Mouse (Mus musculus) MEL (cell line): Measurements from ENCODE around the gene Sox6. TPM values are rescaled to one million over a fixed set of nuclear protein-coding genes. Genes with fewer than 3 reads are reported as not detected.

Source experiments
- DNase-seq: peaks from one replicate; pipeline ENCODE4 v3.0.0; 2011; ENCODE audit warnings: low read depth, low spot score
- H3K27ac ChIP-seq: 2 replicates; pipeline ENCODE4 v1.5.1; 2012; ENCODE audit warnings: low read depth, mild to moderate bottlenecking, control low read depth, low read length, moderate library complexity; ENCODE audit not compliant: control insufficient read depth
- H3K27me3 ChIP-seq, 2 experiments: fragments of 150-350 bp in 1 of 2; sonication (generic) in 1 of 2; 2 replicates each; pipeline ENCODE4 v1.6.1; 2012; ENCODE audit warnings: low read length in 2 of 2, mild to moderate bottlenecking in 2 of 2, improper control_type of control experiment in 1 of 2, moderate library complexity in 1 of 2; ENCODE audit not compliant: insufficient read depth in 2 of 2, control insufficient read depth in 1 of 2
- H3K36me3 ChIP-seq, 2 experiments: 2 replicates each; pipeline ENCODE4 v1.6.1; 2012 to 2014; ENCODE audit warnings: low read length in 2 of 2, improper control_type of control experiment in 1 of 2, inconsistent platforms in 1 of 2, mild to moderate bottlenecking in 1 of 2; ENCODE audit not compliant: insufficient read depth in 2 of 2, control insufficient read depth in 1 of 2
- H3K4me1 ChIP-seq, 2 experiments: fragments of 150-350 bp in 1 of 2; sonication (generic) in 1 of 2; 2 replicates each; pipeline ENCODE4 v1.6.1; 2012; ENCODE audit warnings: low read length in 2 of 2, improper control_type of control experiment in 1 of 2, mild to moderate bottlenecking in 1 of 2; ENCODE audit not compliant: insufficient read depth in 2 of 2, control insufficient read depth in 1 of 2
- H3K4me3 ChIP-seq, 2 experiments: fragments of 150-350 bp in 1 of 2; sonication (generic) in 1 of 2; 2 replicates each; pipeline ENCODE4 v1.5.1; 2012; ENCODE audit warnings: low read depth in 2 of 2, low read length in 2 of 2, mild to moderate bottlenecking in 2 of 2, moderate library complexity in 2 of 2, control low read depth in 1 of 2, improper control_type of control experiment in 1 of 2; ENCODE audit not compliant: control insufficient read depth in 1 of 2, insufficient read depth in 1 of 2
- H3K79me2 ChIP-seq: 2 replicates; pipeline ENCODE4 v1.6.1; 2012; ENCODE audit warnings: mild to moderate bottlenecking, low read length, moderate library complexity; ENCODE audit not compliant: control insufficient read depth, poor library complexity, insufficient read depth
- H3K9ac ChIP-seq: 2 replicates; pipeline ENCODE4 v1.6.1; 2012; ENCODE audit warnings: low read depth, mild to moderate bottlenecking, control low read depth, low read length, moderate library complexity; ENCODE audit not compliant: control insufficient read depth, poor library complexity, severe bottlenecking
- H3K9me3 ChIP-seq: fragments of 150-350 bp; sonication (generic); replicated peaks from 2 replicates; pipeline ENCODE4 v1.6.1; 2012; ENCODE audit warnings: mild to moderate bottlenecking, low read length, improper control_type of control experiment, moderate library complexity; ENCODE audit not compliant: insufficient read depth
- CHD2 ChIP-seq: IDR thresholded peaks from 2 replicates; pipeline ENCODE4 v1.6.1; 2011; ENCODE audit warnings: low read length, improper control_type of control experiment
- ETS1 ChIP-seq: IDR thresholded peaks from 2 replicates; pipeline ENCODE4 v1.6.1; 2012; ENCODE audit warnings: low read depth, mild to moderate bottlenecking, inconsistent platforms, low read length, improper control_type of control experiment, moderate library complexity
- HCFC1 ChIP-seq: IDR thresholded peaks from 2 replicates; pipeline ENCODE4 v1.6.1; 2012; ENCODE audit warnings: low read depth, mild to moderate bottlenecking, inconsistent platforms, low read length, improper control_type of control experiment, moderate library complexity
- JUND ChIP-seq: IDR thresholded peaks from 2 replicates; pipeline ENCODE4 v1.6.1; 2011; ENCODE audit warnings: low read depth, mild to moderate bottlenecking, improper control_type of control experiment, low read length
- NRF1 ChIP-seq: IDR thresholded peaks from 2 replicates; pipeline ENCODE4 v1.6.1; 2014; ENCODE audit warnings: low read depth, mild to moderate bottlenecking, inconsistent platforms, low read length, improper control_type of control experiment, moderate library complexity; ENCODE audit not compliant: poor library complexity, insufficient read depth, severe bottlenecking
- POLR2AphosphoS2 ChIP-seq: IDR thresholded peaks from 2 replicates; pipeline ENCODE4 v1.6.1; 2011; ENCODE audit warnings: low read length, improper control_type of control experiment
- RAD21 ChIP-seq: IDR thresholded peaks from 2 replicates; pipeline ENCODE4 v1.6.1; 2011; ENCODE audit warnings: mild to moderate bottlenecking, low read depth, low read length, improper control_type of control experiment
- SIN3A ChIP-seq: IDR thresholded peaks from 2 replicates; pipeline ENCODE4 v1.6.1; 2012; ENCODE audit warnings: low read length, improper control_type of control experiment, inconsistent platforms
- ZC3H11A ChIP-seq: IDR thresholded peaks from 2 replicates; pipeline ENCODE4 v1.6.1; 2012; ENCODE audit warnings: low read depth, mild to moderate bottlenecking, inconsistent platforms, low read length, improper control_type of control experiment
- ZKSCAN1 ChIP-seq: IDR thresholded peaks from 2 replicates; pipeline ENCODE4 v1.6.1; 2012; ENCODE audit warnings: low read depth, mild to moderate bottlenecking, inconsistent platforms, low read length, improper control_type of control experiment, moderate library complexity
- ZNF384 ChIP-seq: IDR thresholded peaks from 2 replicates; pipeline ENCODE4 v1.6.1; 2012; ENCODE audit warnings: low read depth, mild to moderate bottlenecking, inconsistent platforms, low read length, improper control_type of control experiment
- polyA plus RNA-seq, 2 experiments: library from polyadenylated mRNA; stranded (reverse) in 1 of 2; unstranded in 1 of 2; fragments of >175 nt in 1 of 2; fragments of >200 nt in 1 of 2; gene quantifications; 2 replicates each; pipeline versions ENCODE4 v1.2.1 to v1.2.4; 2012; ENCODE audit warnings: low replicate concordance in 2 of 2, low read depth in 1 of 2; ENCODE audit not compliant: insufficient read length in 2 of 2, insufficient read depth in 1 of 2, missing spikeins in 1 of 2
- total RNA-seq: library from RNA; depleted of rRNA; stranded (reverse); fragments of 300-350 nt; gene quantifications from 2 replicates; pipeline ENCODE4 v1.2.3, GENCODE M21; 2012

Sox6 gene
- total and polyA plus RNA-seq, 3 experiments = 2.6 to 4.6 TPM; not detected in 1

GRCm38 (mm10) chr7:115745672-115746253 lies 292.8 kb downstream of the Sox6 start:
- no peak overlapping the region for H3K27ac ChIP-seq
- H3K4me1 ChIP-seq = no peaks in the 10 kb centered on the region
- DNase-seq = no peak
- no peaks in the 10 kb centered on the region for H3K79me2 ChIP-seq
- TF ChIP-seq RAD21 (no peak), POLR2AphosphoS2 (no peak), CHD2 (no peak), SIN3A (no peak), HCFC1 (no peak), ZNF384 (no peak), ZKSCAN1 (no peak), NRF1 (no peak), JUND (no peak), ZC3H11A (no peak)
- H3K27me3 ChIP-seq = peaks cover under 1 to 2% of the 10 kb centered on the region in 2 experiments; a peak in 3 of 4 replicates
- H3K9me3 ChIP-seq = no peaks in the 10 kb centered on the region
- H3K36me3 ChIP-seq = no peaks in the 10 kb centered on the region
- H3K4me3 ChIP-seq = no peak overlapping the region
- no peak overlapping the region for H3K9ac ChIP-seq

DNA sequence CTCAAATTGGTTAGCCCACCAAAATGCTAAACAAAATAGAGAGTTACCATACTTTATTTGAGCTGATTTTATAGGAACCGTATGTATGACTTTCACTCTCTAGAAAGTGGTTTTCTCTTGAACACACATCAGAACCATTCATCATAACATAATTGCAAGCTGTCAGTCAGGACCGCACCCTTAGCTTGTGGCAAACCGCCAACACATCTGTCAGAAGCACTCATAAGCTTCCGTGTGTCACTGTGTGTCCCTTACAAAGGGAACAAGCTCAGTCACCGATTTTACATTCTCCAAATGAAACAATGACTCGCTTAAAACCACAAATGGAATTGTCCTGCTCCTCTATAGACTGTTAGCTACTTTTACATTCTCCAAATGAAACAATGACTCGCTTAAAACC lies 304.5 kb downstream of the Sox6 start:
- H3K36me3 ChIP-seq = no peaks in the 10 kb centered on the region
- H3K27ac ChIP-seq = no peak overlapping the region
- DNase-seq = peak; percentile 73
- no peaks in the 10 kb centered on the region for H3K4me1 ChIP-seq
- TF ChIP-seq ETS1 (0 out of 2 replicates have a peak, but pooled peaks have one; percentile 15), RAD21 (no peak)
- peaks cover 3 to 7% of the 10 kb centered on the region in 2 experiments; a peak in 3 of 4 replicates for H3K27me3 ChIP-seq
- no peaks in the 10 kb centered on the region for H3K79me2 ChIP-seq
- H3K9ac ChIP-seq = no peak overlapping the region
- H3K9me3 ChIP-seq = no peaks in the 10 kb centered on the region
- H3K4me3 ChIP-seq = no peak overlapping the region

DNA sequence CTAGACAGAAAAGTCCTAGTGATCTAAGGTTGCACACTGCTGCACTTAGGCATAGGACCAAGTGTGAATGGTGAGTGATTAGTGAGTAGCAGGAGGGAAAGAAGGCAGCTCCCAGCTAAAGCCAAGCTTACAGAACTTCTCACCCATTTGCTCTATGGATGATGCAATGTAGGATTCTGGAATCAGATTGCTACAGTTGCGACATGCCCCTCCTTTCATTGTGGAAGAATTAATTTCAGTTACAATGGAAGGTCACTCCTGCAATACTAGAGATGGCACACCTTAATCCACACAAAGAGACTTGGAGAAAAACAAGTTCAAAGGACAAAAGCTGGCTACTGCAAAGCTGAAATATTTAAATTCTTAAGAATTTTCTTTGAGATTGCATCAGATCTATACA lies 305.8 kb downstream of the Sox6 start:
- H3K4me3 ChIP-seq = no peak overlapping the region
- no peak overlapping the region for H3K27ac ChIP-seq
- H3K27me3 ChIP-seq = peaks cover 3 to 7% of the 10 kb centered on the region in 2 experiments; a peak in 3 of 4 replicates
- H3K36me3 ChIP-seq = no peaks in the 10 kb centered on the region
- TF ChIP-seq CHD2 (no peak), ZKSCAN1 (no peak), JUND (no peak)
- no peaks in the 10 kb centered on the region for H3K79me2 ChIP-seq
- no peak for DNase-seq
- no peaks in the 10 kb centered on the region for H3K9me3 ChIP-seq
- no peaks in the 10 kb centered on the region for H3K4me1 ChIP-seq
- no peak overlapping the region for H3K9ac ChIP-seq
